Mouse (Mus musculus): ENCODE data around the gene Fam241a.
A peak's percentile ranks its signal among the peaks of the same experiment; 100 is the strongest.

Fam241a gene

GRCm38 (mm10) chr3:127875059-127875458 is 21.1 kb downstream of the Fam241a start:
- DNase-seq: no peak

GRCm38 (mm10) chr3:127874254-127874883 is 21.8 kb downstream of the Fam241a start:
- no peak for DNase-seq

- DNase-seq: no peak
These were observed 24.5 kb downstream of the Fam241a start for GRCm38 (mm10) chr3:127871575-127871974.

GRCm38 (mm10) chr3:127868880-127869279 is 27.2 kb downstream of the Fam241a start:
- no peak for DNase-seq

- DNase-seq: no peak
These were observed 27.9 kb downstream of the Fam241a start for GRCm38 (mm10) chr3:127868046-127868758.

- DNase-seq: no peak
These were observed 31.9 kb downstream of the Fam241a start for GRCm38 (mm10) chr3:127864242-127864641.

- no peak for DNase-seq
These were observed 32.6 kb downstream of the Fam241a start for GRCm38 (mm10) chr3:127863571-127863970.

GRCm38 (mm10) chr3:127862479-127862878 is 33.6 kb downstream of the Fam241a start:
- DNase-seq: no peak

- no peak for DNase-seq
These were observed 34.8 kb downstream of the Fam241a start for GRCm38 (mm10) chr3:127861340-127861739.

GRCm38 (mm10) chr3:127853431-127854206 is 42.5 kb downstream of the Fam241a start:
- DNase-seq: peak; percentile 65 to 66

- no peak for DNase-seq
These were observed 43.4 kb downstream of the Fam241a start for GRCm38 (mm10) chr3:127852722-127853121.

GRCm38 (mm10) chr3:127850776-127851646 is 45.1 kb downstream of the Fam241a start:
- DNase-seq: no peak

- no peak for DNase-seq
These were observed 46.2 kb downstream of the Fam241a start for GRCm38 (mm10) chr3:127849922-127850321.

GRCm38 (mm10) chr3:127848088-127848808 is 47.9 kb downstream of the Fam241a start:
- no peak for DNase-seq

- DNase-seq: no peak
These were observed 52.2 kb downstream of the Fam241a start for GRCm38 (mm10) chr3:127843941-127844327.

- no peak for DNase-seq
These were observed 52.7 kb downstream of the Fam241a start for GRCm38 (mm10) chr3:127843324-127843940.

GRCm38 (mm10) chr3:127841926-127842325 is 54.2 kb downstream of the Fam241a start:
- no peak for DNase-seq

- peak in 1 of 2 experiments; percentile 10 for DNase-seq
These were observed 58.0 kb downstream of the Fam241a start for GRCm38 (mm10) chr3:127837972-127838644.

- DNase-seq: peak; percentile 95 to 97
These were observed 58.8 kb downstream of the Fam241a start, which contains the start of gene Ap1ar for GRCm38 (mm10) chr3:127837154-127837865. Gene Ap1ar, minus strand, starts transcription at chr3:127837523.

GRCm38 (mm10) chr3:127836798-127837153 is 59.3 kb downstream of the Fam241a start:
- no peak for DNase-seq
